Mouse (Mus musculus) cerebellum, postnatal 36 days (tissue): Measurements from ENCODE around the gene Isg20.

Experiments used
- DNase-seq, 2 experiments: peaks; one replicate each; pipeline ENCODE4 v3.0.0; 2021 to 2022; ENCODE audit warnings: mixed read lengths in 2 of 2

Isg20 gene

DNA sequence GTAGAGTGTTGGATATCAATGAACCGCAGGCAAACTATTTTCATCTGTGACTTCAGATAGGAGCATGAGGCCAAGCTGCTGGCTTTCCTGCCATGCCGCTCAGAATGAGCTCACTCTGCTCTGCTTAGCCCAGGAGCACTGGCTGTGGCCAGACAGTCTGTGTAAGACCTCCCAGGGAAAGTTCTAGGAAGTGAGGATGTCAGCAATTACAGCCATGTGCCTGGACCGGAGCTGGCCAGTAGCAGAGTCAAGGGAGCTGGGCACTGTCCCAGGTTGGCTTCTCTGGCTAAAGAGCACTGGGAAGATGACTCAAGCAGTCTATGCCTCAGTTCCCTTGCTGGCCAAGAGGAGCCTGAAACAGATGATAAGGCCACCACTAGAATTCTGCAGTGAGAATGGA is 50.7 kb downstream of the Isg20 start:
- no peak for DNase-seq
